Mouse (Mus musculus): ENCODE data around the gene Park7. TPM values are rescaled to one million over a fixed set of nuclear protein-coding genes. Genes with fewer than 3 reads are reported as not detected.
A peak's percentile ranks its signal among the peaks of the same experiment; 100 is the strongest.
"Not testable (repeated sequence)": the region's sequence is repeated elsewhere in the genome, so short reads cannot be mapped to it uniquely, and the experiment has no call there.

Gene Park7
- total and polyA plus RNA-seq, 2 experiments from 2014 or later: 197 to 439 TPM

- Histone ChIP-seq H3K27ac (ENCODE audit: low read depth, low read length) (no peak overlapping the region), H3K4me3 (ENCODE audit: low read depth, low read length) (no peak overlapping the region), H3K27me3 (ENCODE audit: insufficient read depth, low read length) (no peaks in the 10 kb centered on the region), H3K9ac (no peak overlapping the region), H3K9me3 (ENCODE audit: low read length) (peaks cover 17% of the 10 kb centered on the region; the same call in 1 of the 2 replicates), H3K36me3 (ENCODE audit: insufficient read depth) (no peaks in the 10 kb centered on the region), H3K4me1 (ENCODE audit: insufficient read depth) (no peaks in the 10 kb centered on the region), H3K4me2 (ENCODE audit: low read depth) (no peak overlapping the region)
- no peak for ATAC-seq
- no peak for TF ChIP-seq CTCF (IDR thresholded peaks at IDR 0.05; ENCODE audit: low read depth)
- DNase-seq: no peak
- 85% methylated on average over 5 of the region's 5 CpGs for WGBS
These were observed 33.9 kb downstream of the Park7 start for GRCm38 (mm10) chr4:150880364-150880763.

DNA sequence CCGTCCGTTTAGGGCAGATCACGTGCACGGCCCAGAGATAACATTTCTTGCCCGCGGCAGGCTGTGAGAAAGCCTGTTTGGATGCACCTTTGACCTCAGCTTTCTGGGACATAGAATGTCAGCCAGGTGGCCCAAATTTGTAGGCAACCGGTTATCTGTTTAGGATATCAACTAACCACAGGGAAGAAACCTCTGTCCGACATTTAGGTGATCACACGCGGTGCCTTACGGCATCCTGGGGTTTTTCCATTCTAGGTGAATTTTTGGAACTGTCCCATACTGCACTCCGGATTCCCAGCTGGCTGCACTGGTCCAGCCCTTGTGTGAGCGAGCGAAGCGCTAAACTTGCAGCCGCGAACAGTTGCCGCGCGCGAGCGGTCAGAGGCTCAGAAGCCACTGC, 34.6 kb downstream of the Park7 start:
- Histone ChIP-seq H3K4me3 (ENCODE audit: low read depth, low read length) (no peak overlapping the region), H3K27me3 (ENCODE audit: insufficient read depth, low read length) (no peaks in the 10 kb centered on the region)
- WGBS: 98% methylated on average over 22 of the region's 22 CpGs

GRCm38 (mm10) chr4:150875393-150875792, 38.8 kb downstream of the Park7 start:
- H3K27me3 ChIP-seq (ENCODE audit: insufficient read depth, low read length): no peaks in the 10 kb centered on the region
- no peak overlapping the region for H3K9ac ChIP-seq
- no peak for ATAC-seq
- no peak for DNase-seq
- WGBS: 90% methylated on average over 10 of the region's 10 CpGs
- TF ChIP-seq CTCF (IDR thresholded peaks at IDR 0.05; ENCODE audit: low read depth): no peak
- H3K9me3 ChIP-seq (ENCODE audit: low read length): peaks cover 17% of the 10 kb centered on the region; the same call in 1 of the 2 replicates
- H3K4me1 ChIP-seq (ENCODE audit: insufficient read depth): no peaks in the 10 kb centered on the region
- no peak overlapping the region for H3K4me2 ChIP-seq (ENCODE audit: low read depth)
- H3K27ac ChIP-seq (ENCODE audit: low read depth, low read length): no peak overlapping the region
- H3K4me3 ChIP-seq (ENCODE audit: low read depth, low read length): no peak overlapping the region
- H3K36me3 ChIP-seq (ENCODE audit: insufficient read depth): no peaks in the 10 kb centered on the region

More for the DNA sequence above, 34.6 kb downstream of the Park7 start:
- H3K9me3 ChIP-seq (ENCODE audit: low read length): peaks cover 17% of the 10 kb centered on the region; the same call in 1 of the 2 replicates
- no peak overlapping the region for H3K4me2 ChIP-seq (ENCODE audit: low read depth)
- ATAC-seq: no peak
- no peak for DNase-seq
- H3K4me1 ChIP-seq (ENCODE audit: insufficient read depth): no peaks in the 10 kb centered on the region
- H3K36me3 ChIP-seq (ENCODE audit: insufficient read depth): no peaks in the 10 kb centered on the region
- H3K27ac ChIP-seq (ENCODE audit: low read depth, low read length): no peak overlapping the region
- no peak overlapping the region for H3K9ac ChIP-seq
- no peak for TF ChIP-seq CTCF (IDR thresholded peaks at IDR 0.05; ENCODE audit: low read depth)

DNA sequence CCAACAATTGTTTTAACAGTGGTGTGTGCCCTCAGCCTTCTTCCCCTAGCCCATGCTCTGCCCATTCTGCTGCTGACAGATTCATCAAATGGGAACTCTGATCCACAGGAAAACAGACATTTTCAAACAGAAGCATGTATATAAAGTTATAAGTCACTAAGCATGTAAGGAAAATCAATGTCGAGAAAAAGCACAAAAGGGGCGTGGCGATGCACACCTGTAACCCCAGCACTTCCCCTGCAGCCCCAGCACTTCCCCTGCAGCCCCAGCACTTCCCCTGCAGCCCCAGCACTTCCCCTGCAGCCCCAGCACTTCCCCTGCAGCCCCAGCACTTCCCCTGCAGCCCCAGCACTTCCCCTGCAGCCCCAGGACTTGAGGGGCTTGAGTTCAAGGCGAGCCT, 39.8 kb downstream of the Park7 start:
- not testable (repeated sequence) for ATAC-seq; H3K27me3 ChIP-seq (ENCODE audit: insufficient read depth, low read length); H3K4me3 ChIP-seq (ENCODE audit: low read depth, low read length)

GRCm38 (mm10) chr4:150872681-150873080, 41.6 kb downstream of the Park7 start:
- Histone ChIP-seq H3K36me3 (ENCODE audit: insufficient read depth) (no peaks in the 10 kb centered on the region), H3K4me3 (ENCODE audit: low read depth, low read length) (no peak overlapping the region), H3K4me2 (ENCODE audit: low read depth) (no peak overlapping the region), H3K9me3 (ENCODE audit: low read length) (no peaks in the 10 kb centered on the region), H3K4me1 (ENCODE audit: insufficient read depth) (no peaks in the 10 kb centered on the region), H3K9ac (no peak overlapping the region), H3K27me3 (ENCODE audit: insufficient read depth, low read length) (no peaks in the 10 kb centered on the region), H3K27ac (ENCODE audit: low read depth, low read length) (no peak overlapping the region)
- ATAC-seq: no peak
- DNase-seq: no peak
- no peak for TF ChIP-seq CTCF (IDR thresholded peaks at IDR 0.05; ENCODE audit: low read depth)
- 83% methylated on average over 8 of the region's 8 CpGs for WGBS

More for the DNA sequence above, 39.8 kb downstream of the Park7 start:
- not testable (repeated sequence) for H3K27ac ChIP-seq (ENCODE audit: low read depth, low read length); H3K4me1 ChIP-seq (ENCODE audit: insufficient read depth); H3K36me3 ChIP-seq (ENCODE audit: insufficient read depth); H3K4me2 ChIP-seq (ENCODE audit: low read depth); H3K9ac ChIP-seq; DNase-seq
- peaks cover 12% of the 10 kb centered on the region; the same call in 1 of the 2 replicates for H3K9me3 ChIP-seq (ENCODE audit: low read length)
- WGBS: 77% methylated on average over 4 of the region's 4 CpGs

- Histone ChIP-seq H3K27me3 (ENCODE audit: insufficient read depth, low read length) (no peaks in the 10 kb centered on the region), H3K4me1 (ENCODE audit: insufficient read depth) (no peaks in the 10 kb centered on the region), H3K27ac (ENCODE audit: low read depth, low read length) (no peak overlapping the region), H3K9ac (no peak overlapping the region), H3K36me3 (ENCODE audit: insufficient read depth) (peaks cover 4% of the 10 kb centered on the region), H3K9me3 (ENCODE audit: low read length) (no peaks in the 10 kb centered on the region), H3K4me3 (ENCODE audit: low read depth, low read length) (no peak overlapping the region), H3K4me2 (ENCODE audit: low read depth) (no peak overlapping the region)
- 40% methylated on average over 9 of the region's 9 CpGs for WGBS
- DNase-seq (no peak), ATAC-seq (peak; percentile 51)
- no peak for TF ChIP-seq CTCF (IDR thresholded peaks at IDR 0.05; ENCODE audit: low read depth)
These were observed 42.0 kb downstream of the Park7 start for GRCm38 (mm10) chr4:150872139-150872651.

DNA sequence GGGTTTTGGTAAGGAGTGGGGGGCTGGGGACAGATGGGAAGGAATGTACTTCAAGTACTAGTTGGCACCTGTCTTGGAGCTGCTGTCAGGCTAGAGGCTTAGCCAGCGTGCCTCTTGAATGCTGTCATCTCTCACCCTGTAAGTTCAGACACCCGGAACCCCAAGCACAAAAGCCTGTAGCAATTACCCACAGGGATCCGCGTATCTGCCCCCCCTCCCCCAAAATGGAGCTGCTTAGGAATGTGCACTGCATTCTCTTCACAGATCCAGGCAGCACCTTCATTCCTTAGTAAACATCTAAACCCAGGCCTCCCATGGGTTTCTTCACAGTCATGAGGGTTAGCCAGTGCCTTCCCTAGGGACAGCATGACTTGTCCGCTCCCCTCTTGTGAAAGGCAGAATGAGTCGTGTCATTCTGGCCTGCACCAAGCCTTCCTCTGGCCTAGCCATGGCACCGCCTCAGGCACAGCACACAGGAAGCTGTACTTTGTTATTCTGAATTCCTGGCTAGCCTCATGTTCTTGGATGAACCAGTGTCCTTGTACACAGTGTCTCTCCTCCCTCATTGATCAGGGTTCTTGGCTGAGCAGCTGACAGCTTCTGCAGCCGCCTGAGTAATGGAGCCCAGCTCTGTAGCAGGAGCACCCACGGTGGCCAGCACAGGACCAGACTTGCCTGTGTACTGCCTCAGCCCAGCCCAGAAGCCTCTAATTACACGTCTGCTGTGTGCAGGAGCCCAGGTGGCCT, 42.7 kb downstream of the Park7 start:
- H3K4me2 ChIP-seq (ENCODE audit: low read depth): no peak overlapping the region
- peak; percentile 56 for ATAC-seq
- no peaks in the 10 kb centered on the region for H3K4me1 ChIP-seq (ENCODE audit: insufficient read depth)
- no peaks in the 10 kb centered on the region for H3K9me3 ChIP-seq (ENCODE audit: low read length)
- H3K9ac ChIP-seq: no peak overlapping the region
- H3K27ac ChIP-seq (ENCODE audit: low read depth, low read length): no peak overlapping the region
- peaks cover 11% of the 10 kb centered on the region for H3K36me3 ChIP-seq (ENCODE audit: insufficient read depth)
- no peak for TF ChIP-seq CTCF (IDR thresholded peaks at IDR 0.05; ENCODE audit: low read depth)
- no peak for DNase-seq
- no peak overlapping the region for H3K4me3 ChIP-seq (ENCODE audit: low read depth, low read length)
- WGBS: 31% methylated on average over 10 of the region's 10 CpGs
- H3K27me3 ChIP-seq (ENCODE audit: insufficient read depth, low read length): no peaks in the 10 kb centered on the region

Data from forebrain, postnatal 0 days (tissue).